Mouse (Mus musculus): ENCODE results near the gene Slc30a1.

Slc30a1 gene

GRCm38 (mm10) chr1:191894857-191895256 lies 11.7 kb upstream of the Slc30a1 start:
- in situ Hi-C loops (cut with MboI; ENCODE audit: low sequenced_read_pairs), result no loop called here

GRCm38 (mm10) chr1:191896806-191897552 lies 9.6 kb upstream of the Slc30a1 start:
- in situ Hi-C loops (cut with MboI; ENCODE audit: low sequenced_read_pairs), result no loop called here

- in situ Hi-C loops (cut with MboI; ENCODE audit: low sequenced_read_pairs), result no loop called here
Measured at GRCm38 (mm10) chr1:191905637-191906533, 682 bp upstream of the Slc30a1 start.

- in situ Hi-C loops (cut with MboI; ENCODE audit: low sequenced_read_pairs), result no loop called here
Measured at GRCm38 (mm10) chr1:191907431-191907810, 854 bp downstream of the Slc30a1 start.

- in situ Hi-C loops (cut with MboI; ENCODE audit: low sequenced_read_pairs), result no loop called here
Measured at GRCm38 (mm10) chr1:191908906-191909305, 2.3 kb downstream of the Slc30a1 start.

GRCm38 (mm10) chr1:191909316-191909715 lies 2.7 kb downstream of the Slc30a1 start:
- in situ Hi-C loops (cut with MboI; ENCODE audit: low sequenced_read_pairs), result no loop called here

GRCm38 (mm10) chr1:191910646-191911045 lies 4.1 kb downstream of the Slc30a1 start:
- in situ Hi-C loops (cut with MboI; ENCODE audit: low sequenced_read_pairs), result loop anchor here (10.0 kb wide), 1 partner anchor 66 kb away; no protein-coding TSS in a partner anchor

GRCm38 (mm10) chr1:191911067-191911668 lies 4.6 kb downstream of the Slc30a1 start:
- in situ Hi-C loops (cut with MboI; ENCODE audit: low sequenced_read_pairs), result loop anchor here (10.0 kb wide), 1 partner anchor 66 kb away; no protein-coding TSS in a partner anchor

- in situ Hi-C loops (cut with MboI; ENCODE audit: low sequenced_read_pairs), result loop anchor here (10.0 kb wide), 1 partner anchor 70 kb away; no protein-coding TSS in a partner anchor
Measured at GRCm38 (mm10) chr1:191914647-191915046, 8.1 kb downstream of the Slc30a1 start.

GRCm38 (mm10) chr1:191915586-191915985 lies 9.0 kb downstream of the Slc30a1 start:
- in situ Hi-C loops (cut with MboI; ENCODE audit: low sequenced_read_pairs), result loop anchor here (10.0 kb wide), 1 partner anchor 71 kb away; no protein-coding TSS in a partner anchor

GRCm38 (mm10) chr1:191916876-191917275 lies 10.3 kb downstream of the Slc30a1 start:
- in situ Hi-C loops (cut with MboI; ENCODE audit: low sequenced_read_pairs), result loop anchor here (10.0 kb wide), 1 partner anchor 72 kb away; no protein-coding TSS in a partner anchor

GRCm38 (mm10) chr1:191919336-191919735 lies 12.8 kb downstream of the Slc30a1 start:
- in situ Hi-C loops (cut with MboI; ENCODE audit: low sequenced_read_pairs), result loop anchor here (10.0 kb wide), 1 partner anchor 75 kb away; no protein-coding TSS in a partner anchor

- in situ Hi-C loops (cut with MboI; ENCODE audit: low sequenced_read_pairs), result no loop called here
Measured at GRCm38 (mm10) chr1:191921701-191922100, 15.1 kb downstream of the Slc30a1 start.

- in situ Hi-C loops (cut with MboI; ENCODE audit: low sequenced_read_pairs), result no loop called here
Measured at GRCm38 (mm10) chr1:191925496-191925895, 18.9 kb downstream of the Slc30a1 start.

- in situ Hi-C loops (cut with MboI; ENCODE audit: low sequenced_read_pairs), result no loop called here
Measured at GRCm38 (mm10) chr1:191926681-191927080, 20.1 kb downstream of the Slc30a1 start.

GRCm38 (mm10) chr1:191928345-191928744 lies 21.8 kb downstream of the Slc30a1 start:
- in situ Hi-C loops (cut with MboI; ENCODE audit: low sequenced_read_pairs), result no loop called here

GRCm38 (mm10) chr1:191929065-191929464 lies 22.5 kb downstream of the Slc30a1 start:
- in situ Hi-C loops (cut with MboI; ENCODE audit: low sequenced_read_pairs), result no loop called here

- in situ Hi-C loops (cut with MboI; ENCODE audit: low sequenced_read_pairs), result no loop called here
Measured at GRCm38 (mm10) chr1:191929897-191930524, 23.4 kb downstream of the Slc30a1 start.

- in situ Hi-C loops (cut with MboI; ENCODE audit: low sequenced_read_pairs), result no loop called here
Measured at GRCm38 (mm10) chr1:191930525-191931105, 24.0 kb downstream of the Slc30a1 start.

Measured in CH12F3 (cell line).